Mouse (Mus musculus) C2C12 (cell line): ENCODE data around the gene Isca1.

Experiments
- CTCF ChIP-seq: IDR thresholded peaks from one replicate; pipeline ENCODE4 v1.5.1; 2011; ENCODE audit not compliant: control insufficient read depth, insufficient read depth, insufficient read length
- FOSL1 ChIP-seq: IDR thresholded peaks from one replicate; pipeline ENCODE4 v1.8.0; 2011; ENCODE audit warnings: mild to moderate bottlenecking, low read length; ENCODE audit not compliant: poor library complexity, insufficient read depth, severe bottlenecking

DNA sequence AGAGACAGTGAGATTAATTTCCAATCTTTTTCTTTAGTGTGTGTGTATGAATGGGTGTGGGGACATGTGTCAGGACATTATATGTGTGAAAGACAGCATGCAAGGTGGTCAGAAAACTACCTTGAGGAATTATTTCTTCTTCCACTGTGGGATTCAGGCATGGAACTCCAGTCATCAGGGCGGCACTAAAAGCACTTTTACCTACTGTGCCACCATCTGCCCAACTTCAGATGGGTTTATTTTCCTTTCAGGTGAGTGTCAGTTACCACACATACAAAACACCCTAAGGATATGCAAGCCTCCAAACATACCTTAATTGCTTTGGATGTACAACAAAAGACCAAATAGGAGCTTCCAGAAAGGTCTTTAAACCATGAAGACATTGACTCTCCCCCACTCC lies 25.2 kb upstream of the Isca1 start:
- no peak for TF ChIP-seq CTCF
- TF ChIP-seq FOSL1, result no peak
